Mouse (Mus musculus) adrenal gland, adult 10 weeks (tissue): ENCODE results near the gene Tbx5. TPM values are rescaled to one million over a fixed set of nuclear protein-coding genes. Genes with fewer than 3 reads are reported as not detected.

Experiments used
- polyA plus RNA-seq: library from polyadenylated mRNA; stranded (reverse); fragments of 350-450 nt; fragmentation: Illumina TruSeq; extraction: RNeasy Lipid Tissue Mini Kit (QIAGEN cat#74804); gene quantifications from one replicate; pipeline ENCODE4 v1.2.3, GENCODE M21; 2014; ENCODE audit warnings: low read depth, low replicate concordance

The Tbx5 gene
- polyA plus RNA-seq = not detected

GRCm38 (mm10) chr5:119832479-119832796, at the start of gene Tbx5:
Gene Tbx5 (plus strand): TSS chr5:119832668.

Other genes with a start within 250 kb of the Tbx5 start
- gene Tbx3, start 162.0 kb upstream of the Tbx5 start, polyA plus RNA-seq = 192 TPM